Mouse (Mus musculus) cerebellum, adult 2 months (tissue): ENCODE data around the gene Crls1.

Experiments used
- CTCF ChIP-seq: fragments of 200-500 bp; IDR thresholded peaks from 2 replicates; pipeline ENCODE4 v1.5.1; 2011; ENCODE audit warnings: low read depth, mild to moderate bottlenecking, control low read depth, low read length, moderate library complexity, borderline replicate concordance; ENCODE audit not compliant: insufficient read depth
- POLR2A ChIP-seq: fragments of 200-500 bp; IDR thresholded peaks from 2 replicates; pipeline ENCODE4 v1.6.1; 2011; ENCODE audit warnings: low read length, control low read depth, borderline replicate concordance; ENCODE audit not compliant: insufficient read depth

- TF ChIP-seq CTCF (peak; percentile 29; the same call in 1 of the 2 replicates), POLR2A (no peak)
These were observed 60.3 kb downstream of the Crls1 start for GRCm38 (mm10) chr2:132906763-132907162.
